Mouse (Mus musculus) heart, postnatal 14 days (tissue): ENCODE data around the gene 1600002K03Rik. TPM values are rescaled to one million over a fixed set of nuclear protein-coding genes. Genes with fewer than 3 reads are reported as not detected.

Experiments
- DNase-seq, 2 experiments: peaks; one replicate each; pipeline ENCODE4 v3.0.0; 2021 to 2022
- intact Hi-C: fragments of 180-260 bp; cut with DNase I; formaldehyde crosslinking; loops from one replicate; pipeline ENCODE4 v1.15.1; 2025
- total RNA-seq, 2 experiments: library from RNA; stranded (reverse); gene quantifications; 2 replicates each; pipeline ENCODE4 v1.2.3; 2021

1600002K03Rik gene
- total RNA-seq, 2 experiments from 2014 or later: 3.8 to 4.7 TPM

GRCm38 (mm10) chr10:80139975-80140665 lies 32.6 kb upstream of the 1600002K03Rik start:
- intact Hi-C loops: loop anchor here (2.0 to 10.0 kb wide), 2 partner anchors 153 to 175 kb away; partner anchors contain the start of gene Wdr18
- DNase-seq: peak in 1 of 2 experiments; percentile 1

DNA sequence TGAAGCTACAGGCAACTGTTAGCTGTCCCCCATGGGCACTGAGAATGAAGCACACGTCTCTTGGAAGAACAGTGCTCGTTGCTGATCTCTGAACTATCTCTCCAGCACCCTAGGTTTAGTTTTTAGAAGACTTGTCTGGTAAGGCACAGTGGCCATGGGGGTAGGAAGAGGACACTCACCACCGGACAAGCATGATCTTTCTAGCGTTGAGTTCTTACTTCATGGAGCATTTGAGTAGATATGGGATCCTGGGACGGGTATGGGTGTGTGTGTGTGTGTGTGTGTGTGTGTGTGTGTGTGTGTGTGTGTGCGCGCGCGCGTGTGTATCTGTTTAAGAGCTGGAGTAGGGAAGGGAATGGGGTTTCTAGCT lies 32.1 kb upstream of the 1600002K03Rik start, which contains the start of gene Cbarp:
Gene Cbarp, minus strand, starts transcription at position 170 of the 370 bp plus-strand sequence.
- peak in 1 of 2 experiments; percentile 3 for DNase-seq
- intact Hi-C loops: loop anchor here (2.0 kb wide), 1 partner anchor 154 kb away; no protein-coding TSS in a partner anchor

- intact Hi-C loops: loop anchor here (2.0 kb wide), 1 partner anchor 154 kb away; no protein-coding TSS in a partner anchor
- DNase-seq: peak; percentile 94 to 95
These were observed 31.5 kb upstream of the 1600002K03Rik start for GRCm38 (mm10) chr10:80141243-80141642.

DNA sequence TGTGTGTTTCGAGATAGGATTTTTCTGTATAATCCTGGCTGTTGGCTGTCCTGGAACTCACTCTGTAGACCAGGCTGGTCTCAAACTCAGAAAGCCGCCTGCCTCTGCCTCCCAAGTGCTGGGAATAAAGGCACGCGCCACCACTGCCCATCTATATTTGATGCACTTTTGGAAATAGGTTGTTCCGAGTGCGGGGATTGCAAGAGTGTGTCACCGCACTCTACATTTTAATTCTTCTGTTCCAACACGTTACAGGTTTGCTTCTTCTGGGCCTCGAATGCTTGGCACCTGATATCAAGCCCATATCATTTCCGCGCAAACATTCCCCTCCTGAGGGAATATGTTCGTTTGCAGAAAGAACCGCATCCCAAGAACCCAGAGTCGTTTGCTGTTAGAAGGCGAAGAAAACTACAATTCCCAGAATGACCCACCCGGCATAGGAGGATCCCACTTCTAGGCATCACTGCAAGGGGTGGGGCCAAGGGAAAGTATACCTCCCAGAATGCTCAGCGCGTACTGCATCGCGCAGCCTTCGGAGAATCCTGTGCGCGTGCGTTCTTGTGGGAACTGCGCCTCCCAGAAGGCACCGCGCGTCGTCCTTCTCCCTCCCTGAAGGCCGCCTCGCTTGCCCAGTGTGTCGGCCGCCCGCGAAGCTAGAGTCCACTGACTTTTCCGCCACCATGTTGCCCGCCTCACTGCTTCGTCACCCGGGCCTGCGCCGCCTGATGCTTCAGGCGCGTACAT lies 30.8 kb upstream of the 1600002K03Rik start:
- intact Hi-C loops: loop anchor here (2.0 kb wide), 1 partner anchor 155 kb away; no protein-coding TSS in a partner anchor
- DNase-seq: peak; percentile 91 to 94

DNA sequence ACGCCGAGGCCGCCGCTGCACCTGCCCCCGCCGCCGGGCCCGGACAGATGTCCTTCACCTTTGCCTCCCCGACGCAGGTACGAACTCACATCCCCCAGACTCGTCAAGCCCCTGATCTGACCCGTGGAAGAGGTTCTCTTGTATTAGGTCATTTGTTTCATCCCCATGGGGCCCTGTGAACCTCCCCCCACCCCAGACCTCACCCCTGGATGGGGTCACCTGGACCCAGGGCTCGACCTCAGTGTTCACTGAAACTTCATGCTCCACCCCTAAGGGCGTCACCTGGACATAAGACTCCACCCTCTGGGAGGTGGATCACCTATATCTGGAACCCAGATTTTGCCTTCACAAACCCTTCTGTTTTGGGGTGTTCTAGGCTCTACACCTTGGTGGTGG lies 30.2 kb upstream of the 1600002K03Rik start:
- DNase-seq: no peak
- intact Hi-C loops: no loop called here

GRCm38 (mm10) chr10:80143664-80144063 lies 29.1 kb upstream of the 1600002K03Rik start:
- DNase-seq: no peak
- intact Hi-C loops: no loop called here

DNA sequence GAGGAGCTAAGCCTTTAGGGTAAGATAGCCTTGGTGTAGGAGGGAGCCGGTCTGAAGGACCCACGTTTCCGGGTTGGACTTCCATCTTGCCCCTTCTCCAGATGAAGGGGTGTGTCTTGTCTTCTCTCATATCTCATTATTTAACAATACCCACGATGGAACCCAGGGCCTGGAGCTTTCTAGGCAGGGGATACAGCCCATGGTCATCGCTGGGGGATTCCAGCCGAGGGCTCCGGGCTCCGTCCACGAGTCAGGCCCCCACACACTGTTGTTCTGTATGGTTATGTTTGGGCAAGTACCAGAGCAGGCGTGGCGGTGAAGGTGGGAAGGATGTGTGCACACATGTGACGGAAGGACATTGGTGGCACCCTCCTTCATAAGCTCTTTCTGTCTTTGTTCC lies 28.6 kb upstream of the 1600002K03Rik start:
- DNase-seq: peak in 1 of 2 experiments; percentile 7
- intact Hi-C loops: no loop called here

- intact Hi-C loops: loop anchor here (1.0 kb wide), 1 partner anchor 20 kb away; the partner anchor contains the start of gene Cirbp
- DNase-seq: peak; percentile 82 to 87
These were observed 27.6 kb upstream of the 1600002K03Rik start for GRCm38 (mm10) chr10:80144864-80145838.

- intact Hi-C loops: loop anchor here (1.0 kb wide), 1 partner anchor 19 kb away; the partner anchor contains the start of gene Cirbp
- DNase-seq: peak; percentile 74 to 78
These were observed 26.8 kb upstream of the 1600002K03Rik start for GRCm38 (mm10) chr10:80145896-80146295.

GRCm38 (mm10) chr10:80146568-80147011 lies 26.2 kb upstream of the 1600002K03Rik start:
- DNase-seq: peak; percentile 64 to 70
- intact Hi-C loops: no loop called here

DNA sequence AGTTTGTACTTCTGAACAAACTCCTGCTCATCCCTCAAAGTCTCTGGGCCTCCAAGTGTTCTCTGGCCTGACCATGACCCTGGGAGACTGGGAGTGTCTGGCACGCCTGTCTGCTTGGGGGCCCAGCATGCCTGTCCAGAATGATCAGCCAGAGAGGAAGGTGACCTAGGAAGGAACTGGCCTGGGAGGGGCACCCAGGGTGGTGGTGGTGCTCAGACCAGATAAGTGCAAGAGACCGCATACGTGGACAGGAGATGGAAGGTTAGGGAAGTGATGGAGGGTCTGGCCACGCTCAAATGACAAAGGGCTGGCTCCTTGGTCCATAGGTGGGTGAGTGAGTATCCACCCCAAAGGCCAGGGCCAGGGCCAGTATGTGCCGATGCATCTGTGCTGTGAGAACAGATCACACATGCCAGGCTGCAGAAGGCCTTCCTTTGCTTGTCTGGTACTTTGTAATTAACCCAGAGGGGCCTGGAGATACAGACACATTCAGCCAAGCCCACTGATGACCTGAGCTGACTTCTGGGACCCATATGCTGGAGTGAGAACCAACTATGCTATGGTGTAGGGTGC lies 25.5 kb upstream of the 1600002K03Rik start:
- DNase-seq: no peak
- intact Hi-C loops: no loop called here

DNA sequence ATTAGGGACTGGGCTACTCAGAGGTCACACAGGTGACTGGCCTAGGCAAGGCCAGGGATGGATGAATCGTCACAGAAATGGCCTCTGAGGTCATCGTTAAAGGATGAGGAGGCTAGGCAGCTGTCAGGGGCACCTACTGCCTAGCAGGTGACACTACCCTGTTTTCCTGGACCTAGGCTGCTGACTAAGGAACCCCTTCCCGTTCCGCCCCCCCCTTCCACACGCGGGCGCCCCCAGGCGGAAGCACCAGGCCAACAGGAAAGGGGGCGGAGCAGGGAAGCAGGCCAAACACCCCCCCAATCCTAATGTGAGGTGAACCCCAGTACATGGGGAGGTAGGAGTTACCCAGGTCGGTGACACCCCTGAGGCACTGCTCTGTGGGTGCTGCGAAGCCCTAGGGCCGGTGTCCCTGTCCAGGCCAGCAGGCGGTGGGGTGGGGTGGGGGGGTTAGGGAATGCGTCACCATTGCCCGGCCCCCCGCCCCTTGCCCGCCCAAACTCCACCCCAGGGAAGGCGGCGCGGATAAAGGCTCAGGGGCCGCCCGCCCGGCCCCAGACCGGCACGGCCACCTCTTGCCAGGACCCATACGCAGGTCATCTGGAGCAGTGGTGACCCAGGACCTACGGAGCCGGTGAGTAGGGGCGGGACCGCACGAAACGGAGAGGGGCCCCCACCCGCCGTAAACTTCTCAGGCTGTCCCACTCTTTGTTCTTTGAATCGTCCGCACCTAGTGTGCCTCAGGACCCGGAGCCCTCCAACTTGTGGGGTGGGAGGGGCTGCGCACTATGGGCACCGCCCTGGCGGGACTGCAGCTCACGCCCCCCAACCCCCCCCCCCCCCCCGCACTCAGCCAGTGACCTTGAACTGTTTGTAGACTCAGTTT lies 24.8 kb upstream of the 1600002K03Rik start, which contains the start of gene Midn:
Gene Midn, plus strand, starts transcription at position 554 of the 883 bp plus-strand sequence.
- intact Hi-C loops: no loop called here
- DNase-seq: peak; percentile 92

- intact Hi-C loops: loop anchor here (1.0 kb wide), 1 partner anchor 11 kb away; no protein-coding TSS in a partner anchor
- peak; percentile 97 for DNase-seq
These were observed 24.0 kb upstream of the 1600002K03Rik start for GRCm38 (mm10) chr10:80148610-80149290.

DNA sequence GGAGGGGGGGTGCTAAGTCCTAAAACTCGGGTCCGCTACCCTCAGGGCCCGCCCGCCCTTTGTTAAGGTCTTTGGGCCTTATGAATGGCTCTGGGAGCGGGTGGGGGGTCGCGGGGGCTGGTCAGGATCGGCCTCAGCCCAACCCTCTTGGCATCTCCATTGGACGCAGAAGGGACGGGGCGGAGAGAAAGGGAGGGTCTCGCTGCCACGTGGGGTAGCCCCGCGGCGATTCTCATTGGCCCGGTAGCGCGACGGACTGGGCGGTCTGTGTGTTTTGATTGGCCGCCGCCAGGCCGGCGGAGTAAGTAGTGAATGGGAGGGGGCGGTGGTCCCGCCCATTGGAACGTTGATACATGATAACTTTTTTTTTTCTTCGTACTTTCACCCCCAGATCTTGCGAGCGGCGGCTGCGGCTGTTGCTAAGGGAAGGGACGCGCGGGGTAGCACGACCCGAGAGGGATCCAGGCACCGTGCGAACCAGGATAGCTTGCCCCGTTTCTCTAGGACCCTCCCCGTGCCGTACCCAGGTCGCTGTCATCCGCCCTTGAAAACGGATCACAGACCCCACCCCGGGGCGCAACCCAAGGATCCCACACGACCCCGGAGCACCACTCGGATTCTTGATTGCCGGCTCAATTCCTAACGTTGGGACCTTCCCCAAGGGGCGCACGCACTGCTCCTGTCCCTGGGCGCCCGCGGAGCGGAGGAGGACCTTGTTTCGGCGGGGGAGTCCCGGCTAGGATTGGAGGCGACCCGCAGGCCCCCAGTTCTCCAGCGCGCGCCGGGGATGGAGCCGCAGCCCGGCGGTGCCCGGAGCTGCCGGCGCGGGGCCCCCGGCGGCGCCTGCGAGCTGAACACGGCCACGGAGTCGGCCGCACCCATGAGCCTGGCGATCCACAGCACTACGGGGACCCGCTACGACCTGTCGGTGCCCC lies 23.2 kb upstream of the 1600002K03Rik start:
- DNase-seq: peak; percentile 95 to 97
- intact Hi-C loops: loop anchor here (1.0 kb wide), 1 partner anchor 10 kb away; no protein-coding TSS in a partner anchor

DNA sequence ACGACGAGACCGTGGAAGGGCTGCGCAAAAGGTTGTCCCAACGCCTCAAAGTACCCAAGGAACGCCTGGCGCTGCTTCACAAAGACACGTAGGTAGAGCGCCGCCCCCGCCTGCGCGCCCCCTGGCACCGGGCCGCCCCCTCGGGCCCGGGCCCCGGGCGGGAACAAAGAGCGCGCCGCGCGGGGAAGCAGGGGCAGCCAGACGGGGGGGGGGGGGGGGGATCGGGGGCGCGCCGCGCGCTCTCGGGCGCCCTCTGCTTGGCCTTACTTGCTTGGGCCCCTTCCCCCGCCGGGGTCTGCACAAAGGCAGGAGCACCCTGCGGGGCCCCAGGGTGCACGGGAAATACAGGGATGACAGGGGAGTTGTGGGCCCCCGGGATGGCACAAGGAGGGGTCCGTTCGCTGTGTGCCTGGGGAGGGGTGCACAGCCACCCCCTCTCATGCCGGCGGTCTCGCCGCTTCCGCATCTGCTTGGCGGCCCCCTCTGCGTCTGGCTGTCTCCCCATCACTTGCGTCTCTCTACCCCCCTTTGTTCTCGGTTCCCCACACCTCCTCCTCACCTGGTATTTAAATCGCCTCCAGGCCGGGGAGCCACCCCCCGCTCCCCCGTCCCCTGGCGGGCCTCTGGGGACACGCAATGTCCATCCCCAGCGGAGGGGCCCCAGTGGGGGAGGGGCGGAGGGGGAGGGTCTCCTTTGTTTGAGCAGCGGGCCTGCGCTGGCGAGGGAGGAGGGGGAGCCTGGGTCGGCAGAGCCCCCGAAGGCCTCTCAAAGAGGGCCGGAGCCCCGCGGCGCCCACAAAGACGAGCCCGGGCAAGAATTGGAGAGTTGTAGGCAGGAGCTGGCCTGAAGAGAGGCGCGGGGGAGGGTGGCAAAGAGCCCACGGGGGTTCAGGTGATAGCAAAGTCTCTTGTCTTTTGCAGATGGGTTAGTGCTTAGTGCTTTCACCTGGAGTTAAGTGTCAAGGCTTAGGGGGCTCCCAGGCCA lies 22.2 kb upstream of the 1600002K03Rik start:
- intact Hi-C loops: no loop called here
- DNase-seq: peak; percentile 64 to 68
